Mouse (Mus musculus) brain, embryonic 18.5 days (tissue): ENCODE measurements around the gene Zc3h12a.

Source experiments
- DNase-seq: peaks from one replicate; pipeline ENCODE4 v3.0.0-alpha.2; 2012; ENCODE audit warnings: low read depth, low spot score

Gene Zc3h12a

GRCm38 (mm10) chr4:125144627-125145026, 17.0 kb upstream of the Zc3h12a start:
- no peak for DNase-seq

DNA sequence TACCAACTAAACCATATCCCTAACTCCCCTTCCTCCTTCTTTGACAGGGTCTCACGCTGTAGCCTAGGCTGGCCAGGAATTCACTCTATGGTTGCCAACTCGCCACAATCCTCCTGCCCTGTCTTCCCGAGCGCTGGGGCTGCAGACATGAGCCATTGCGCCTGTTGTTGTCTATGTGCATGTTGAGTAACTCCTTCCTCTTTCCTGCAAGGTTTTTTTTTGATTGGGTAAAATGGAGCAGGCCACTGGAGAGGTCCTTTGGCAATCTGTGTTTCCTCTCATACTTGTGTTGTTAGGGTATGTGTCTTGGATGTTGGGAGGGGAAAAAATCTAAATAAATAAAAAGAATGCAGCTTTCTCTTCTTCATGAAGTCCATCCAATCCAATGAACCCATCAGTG, 16.6 kb upstream of the Zc3h12a start:
- no peak for DNase-seq

GRCm38 (mm10) chr4:125138321-125138720, 10.7 kb upstream of the Zc3h12a start:
- no peak for DNase-seq

DNA sequence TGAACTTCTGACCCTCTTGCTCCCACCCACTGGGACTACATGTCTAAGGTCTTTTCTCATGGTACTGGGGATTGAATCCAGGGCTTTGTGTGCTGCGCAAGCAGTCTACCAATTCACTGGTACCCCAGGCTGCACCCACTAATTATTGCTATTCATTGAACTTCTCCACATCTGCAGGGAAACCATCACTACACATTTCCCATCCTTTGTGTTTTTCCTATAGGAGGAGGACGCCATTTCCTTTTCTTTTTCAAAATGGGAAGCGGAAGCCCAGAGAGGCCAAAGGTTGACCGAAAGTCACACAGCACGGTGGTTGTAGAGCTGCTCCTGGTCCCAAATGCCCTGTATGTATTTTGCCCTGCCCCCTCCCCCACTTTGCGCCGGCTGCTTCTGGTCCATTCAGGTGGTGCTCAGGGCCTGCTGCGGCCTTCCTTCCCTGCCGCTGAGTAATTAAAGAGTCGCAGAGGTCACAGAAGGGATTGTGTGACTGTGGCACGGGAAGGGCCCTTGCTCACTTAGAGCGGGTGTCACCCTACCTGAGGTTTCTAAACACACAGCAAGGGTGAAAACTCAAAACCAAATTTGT, 8.8 kb upstream of the Zc3h12a start:
- DNase-seq = no peak

GRCm38 (mm10) chr4:125135076-125135855, 7.6 kb upstream of the Zc3h12a start:
- DNase-seq = no peak

DNA sequence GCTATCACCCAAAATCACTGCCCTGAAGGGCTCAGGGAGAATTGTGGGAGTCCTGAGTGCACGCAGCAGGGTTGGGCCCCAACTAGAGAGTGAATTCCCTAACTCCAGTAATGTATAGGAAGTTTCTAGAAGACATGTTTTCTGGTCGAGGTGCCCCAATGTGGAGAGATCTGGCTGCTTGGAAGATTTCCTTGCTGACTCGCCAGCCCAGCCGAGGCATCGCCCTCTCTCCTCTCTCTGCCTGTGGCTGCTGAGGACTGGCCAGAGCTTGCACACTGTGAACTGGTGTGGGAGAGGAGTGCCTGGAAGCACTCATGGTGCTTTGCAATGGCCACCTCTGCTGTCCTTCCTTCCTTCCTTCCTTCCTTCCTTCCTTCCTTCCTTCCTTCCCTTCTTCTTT, 7.0 kb upstream of the Zc3h12a start:
- no peak for DNase-seq

DNA sequence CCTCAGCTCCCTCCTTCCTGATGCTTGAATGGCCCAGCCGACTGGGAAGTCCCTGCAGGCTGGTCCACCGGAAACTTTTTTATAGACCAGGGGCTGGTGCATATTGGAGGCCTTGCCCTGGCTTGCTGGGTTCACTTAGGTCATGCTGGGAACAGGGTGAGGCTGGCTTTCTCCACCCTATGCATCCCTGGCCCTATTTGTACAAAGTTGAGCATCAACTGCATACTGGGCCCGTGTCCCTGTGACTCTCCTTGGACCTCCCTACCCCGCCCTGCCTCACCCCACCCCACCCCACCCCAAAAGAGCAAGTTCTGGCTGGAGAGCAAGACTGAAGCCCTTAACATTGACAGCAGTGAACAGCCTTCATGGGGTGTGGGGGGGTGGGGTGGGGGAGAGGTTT, 6.6 kb upstream of the Zc3h12a start:
- DNase-seq = no peak

DNA sequence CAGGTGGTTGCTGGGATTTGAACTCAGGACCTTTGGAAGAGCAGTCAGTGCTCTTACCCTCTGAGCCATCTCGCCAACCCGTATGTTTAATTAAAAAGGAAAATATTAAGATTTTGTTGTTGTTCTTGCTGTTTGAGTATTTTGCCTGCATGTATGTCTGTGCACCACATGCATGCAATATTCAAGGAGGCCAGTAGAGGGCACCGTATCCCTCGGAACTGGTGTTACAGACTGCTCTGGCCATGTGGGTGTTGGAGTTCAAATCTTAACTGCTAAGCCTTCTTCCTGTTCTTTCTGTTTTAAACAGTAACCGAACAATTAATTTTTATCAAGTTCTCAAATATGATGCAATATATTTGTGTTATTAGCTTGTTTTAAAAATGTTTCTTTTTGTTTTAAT, 4.8 kb upstream of the Zc3h12a start:
- DNase-seq = no peak

DNA sequence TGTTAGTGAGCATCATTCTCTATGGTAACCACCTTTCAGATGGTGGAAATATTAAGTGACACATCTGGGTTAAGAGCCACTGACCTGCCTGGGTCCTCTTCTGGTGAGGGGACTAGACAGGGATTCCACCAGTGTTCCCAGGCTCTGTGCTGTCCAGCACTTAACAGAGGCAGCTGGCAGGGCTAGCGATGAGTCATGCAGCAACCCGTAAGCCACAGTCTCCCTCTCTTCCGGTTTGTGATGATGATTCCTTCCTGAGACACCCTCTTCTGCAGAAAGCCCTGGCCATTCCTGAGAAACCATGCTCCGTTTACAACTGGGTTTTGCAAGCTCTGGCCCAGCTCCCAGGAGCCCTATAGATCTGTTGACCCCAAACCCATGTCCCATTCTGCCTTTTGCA, 3.9 kb upstream of the Zc3h12a start:
- no peak for DNase-seq

GRCm38 (mm10) chr4:125126761-125127160, 879 bp downstream of the Zc3h12a start:
- no peak for DNase-seq

DNA sequence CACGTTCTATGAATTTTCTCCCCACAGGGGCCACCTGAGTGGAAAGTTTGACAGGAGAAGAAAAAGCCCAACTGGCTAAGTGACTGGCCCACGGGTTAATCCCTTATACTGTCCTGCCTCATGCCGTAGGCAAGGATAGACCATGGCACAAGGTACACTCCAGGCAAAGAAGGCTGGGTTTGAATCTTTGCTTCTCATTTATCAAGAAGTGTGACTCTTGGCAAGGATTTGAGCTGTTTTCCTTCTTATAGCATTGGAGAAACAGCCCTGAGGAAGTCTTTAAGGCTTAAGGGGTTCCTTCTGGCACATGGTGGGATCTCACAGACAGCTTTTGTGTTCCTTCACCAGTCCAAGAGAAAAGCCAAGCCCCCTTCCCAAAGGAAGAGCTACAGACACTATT, 1.5 kb downstream of the Zc3h12a start:
- DNase-seq = no peak

DNA sequence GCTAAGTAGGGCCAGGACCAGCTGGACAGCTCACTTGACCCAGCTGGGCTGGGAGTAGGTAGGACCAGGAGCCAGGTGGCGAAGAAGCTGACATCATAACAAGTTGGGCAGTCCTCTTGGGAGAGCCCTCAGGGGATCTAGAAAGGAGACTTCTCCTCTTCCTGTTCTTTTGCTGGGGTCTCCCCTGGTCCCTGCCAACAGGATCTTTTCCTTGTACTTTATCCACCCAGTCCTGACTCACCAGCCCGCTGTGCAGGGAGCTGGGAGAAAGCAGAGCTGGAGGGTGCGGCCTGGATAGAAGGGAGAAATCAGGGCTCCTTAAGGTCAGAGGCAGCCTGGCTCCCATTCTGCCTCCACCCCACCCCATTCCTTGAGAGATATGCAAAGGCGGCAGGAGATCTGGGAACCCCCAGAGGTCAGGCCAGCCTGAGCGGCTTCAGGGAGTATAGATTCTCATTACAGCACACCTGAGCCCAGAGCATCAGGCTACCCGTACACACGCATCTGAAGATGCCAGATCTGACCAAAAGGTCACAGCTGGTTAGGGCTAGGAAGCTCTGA, 2.2 kb downstream of the Zc3h12a start:
- DNase-seq = no peak

DNA sequence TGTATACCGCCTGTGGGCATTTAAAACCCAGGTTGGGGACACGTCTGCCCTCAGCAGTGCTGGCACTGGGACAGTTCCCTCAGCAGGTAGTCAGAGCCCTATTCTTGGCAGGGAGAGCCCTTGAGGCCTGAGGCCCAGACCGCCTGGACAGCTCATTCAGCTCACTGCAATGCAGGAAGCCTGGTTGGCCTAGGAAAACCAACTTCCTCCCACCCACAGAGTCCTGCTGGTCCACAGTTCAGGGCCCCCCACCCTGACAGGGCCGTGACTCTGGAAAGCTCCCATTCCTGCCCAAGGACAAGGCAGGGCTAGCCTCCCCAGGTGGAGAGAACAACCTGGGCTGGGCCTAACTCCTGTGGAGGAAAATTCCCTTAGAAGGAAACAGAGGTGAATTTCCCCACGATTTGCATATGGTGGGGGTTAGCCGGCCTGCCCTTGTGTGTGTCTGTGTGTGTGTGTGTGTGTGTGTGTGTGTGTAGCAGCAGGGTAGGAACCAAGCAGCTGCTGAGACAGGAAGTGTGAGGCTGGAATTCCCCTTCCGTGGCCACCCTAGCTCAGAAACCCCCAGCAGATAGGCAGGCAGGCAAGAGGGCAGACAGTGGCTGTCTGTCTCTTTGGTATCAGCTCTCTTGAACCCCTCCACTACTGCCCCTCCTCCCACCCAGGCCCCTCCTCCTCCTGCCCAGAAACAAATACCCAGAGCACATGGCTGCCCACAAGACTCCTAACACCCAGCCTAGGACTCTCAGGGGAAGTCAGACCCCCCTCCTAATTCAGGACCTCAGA, 3.0 kb downstream of the Zc3h12a start:
- no peak for DNase-seq

GRCm38 (mm10) chr4:125123279-125123671, 4.4 kb downstream of the Zc3h12a start:
- no peak for DNase-seq

GRCm38 (mm10) chr4:125122431-125123278, 5.0 kb downstream of the Zc3h12a start:
- DNase-seq = no peak

DNA sequence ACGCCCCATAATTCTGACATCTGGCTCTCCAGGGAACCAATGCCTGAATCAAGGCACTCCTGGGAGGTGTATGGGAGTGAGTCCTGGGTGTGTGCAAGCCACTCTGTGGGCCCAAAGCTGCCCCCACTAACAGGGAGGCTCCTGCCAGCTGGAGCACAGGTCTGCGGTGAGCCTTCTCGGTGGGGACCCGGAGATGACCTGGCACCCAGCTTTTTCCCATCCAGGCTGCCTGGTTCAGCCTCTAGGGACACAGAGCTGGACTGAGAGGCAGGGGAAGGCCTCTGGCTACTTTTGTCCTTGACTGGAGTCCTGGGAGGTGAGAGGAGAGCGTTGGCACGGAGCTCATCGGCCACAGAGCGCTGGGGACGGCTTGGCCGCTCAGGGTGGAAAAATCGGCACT, 7.9 kb downstream of the Zc3h12a start:
- no peak for DNase-seq

GRCm38 (mm10) chr4:125119070-125119469, 8.6 kb downstream of the Zc3h12a start:
- no peak for DNase-seq

DNA sequence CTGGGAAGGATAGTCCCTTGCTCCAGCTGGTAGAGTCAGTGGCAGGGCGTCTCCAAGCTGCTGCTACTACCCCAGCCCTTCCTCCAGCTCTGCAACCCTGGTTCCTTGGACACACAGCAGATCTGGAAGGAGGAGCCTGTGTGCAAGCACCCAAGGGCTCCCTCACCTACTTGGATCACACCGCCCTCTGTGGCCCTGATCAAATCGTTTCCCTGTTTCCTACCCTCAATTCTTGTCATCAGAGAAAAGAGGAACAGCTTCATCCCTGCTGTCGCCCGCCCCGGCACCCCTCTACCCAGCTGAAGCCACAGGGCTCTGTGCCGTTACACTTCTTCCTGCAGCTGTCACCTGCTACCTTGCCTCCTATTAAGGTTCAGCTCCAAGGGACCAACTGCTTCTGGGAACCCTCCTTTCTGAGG, 9.7 kb downstream of the Zc3h12a start:
- no peak for DNase-seq

GRCm38 (mm10) chr4:125116929-125117328, 10.7 kb downstream of the Zc3h12a start:
- no peak for DNase-seq

DNA sequence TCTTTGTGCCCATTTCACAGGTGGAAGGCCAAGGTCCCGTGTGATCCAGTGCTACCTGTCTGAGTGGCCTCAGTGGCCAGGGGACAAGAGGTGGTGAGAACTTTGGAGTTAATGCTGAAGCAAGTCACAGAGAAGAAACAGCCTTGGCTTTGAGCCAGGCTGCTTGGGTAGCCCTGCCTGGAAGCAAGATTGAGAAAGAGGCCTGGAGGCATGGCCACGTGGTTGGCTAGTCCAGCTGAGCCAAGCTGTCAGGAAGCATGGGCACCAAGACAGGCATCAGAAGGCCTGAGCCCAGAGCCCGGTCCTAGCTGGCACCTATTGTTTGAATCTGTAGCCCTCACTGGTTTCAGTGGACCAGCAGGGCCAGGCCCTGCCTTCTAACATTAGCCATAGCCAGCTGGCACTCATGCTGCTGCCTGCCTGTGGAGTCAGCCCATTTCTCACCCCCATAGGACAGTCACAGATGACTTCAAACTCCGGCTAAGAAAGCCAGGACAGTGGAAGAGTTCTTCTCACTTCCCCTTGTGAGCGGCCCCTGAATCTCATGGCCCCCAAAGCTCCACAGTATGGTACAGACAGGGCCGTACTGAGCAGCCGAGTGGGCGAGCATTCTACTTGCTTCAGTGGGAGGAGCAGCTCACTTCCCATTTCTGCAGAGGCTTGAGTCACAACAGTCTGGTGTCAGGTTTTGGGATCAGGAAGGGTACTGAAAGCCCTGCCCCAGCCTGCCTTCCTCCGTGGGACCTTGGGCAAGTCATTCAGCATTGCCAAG, 11.4 kb downstream of the Zc3h12a start:
- no peak for DNase-seq

DNA sequence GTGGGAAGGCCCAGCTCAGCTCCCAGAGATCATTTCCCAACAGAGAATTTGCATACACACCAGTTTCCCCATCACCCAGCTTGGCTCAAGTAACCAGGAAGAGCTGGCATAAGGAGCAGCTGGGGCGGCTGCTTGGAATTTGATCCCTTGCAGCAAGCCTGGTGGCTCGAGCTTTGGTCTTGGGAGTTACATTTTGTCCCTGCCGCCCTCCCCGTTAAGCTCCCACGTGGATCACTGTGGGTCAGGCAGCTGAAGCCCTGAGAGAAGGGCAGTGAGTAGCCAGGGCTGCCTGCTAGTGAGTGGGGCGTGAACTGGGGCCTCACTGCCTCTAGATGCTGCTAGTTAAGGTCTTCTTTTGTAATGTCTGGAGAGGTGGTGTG, 11.9 kb downstream of the Zc3h12a start:
- DNase-seq = no peak
